Mouse (Mus musculus): ENCODE data around the gene Tmco1. TPM values are rescaled to one million over a fixed set of nuclear protein-coding genes. Genes with fewer than 3 reads are reported as not detected.

Gene Tmco1
- polyA plus RNA-seq, 1 experiment from 2014 or later = 92.8 TPM

GRCm38 (mm10) chr1:167363322-167363721 is 55.1 kb downstream of the Tmco1 start:
- Histone ChIP-seq H3K4me2 (no peak overlapping the region), H3K27ac (no peak overlapping the region), H3K4me1 (no peaks in the 10 kb centered on the region), H3K9me3 (no peaks in the 10 kb centered on the region), H3K9ac (no peak overlapping the region), H3K27me3 (no peaks in the 10 kb centered on the region), H3K4me3 (no peak overlapping the region), H3K36me3 (peaks cover 55% of the 10 kb centered on the region)
- ATAC-seq (ENCODE audit: insufficient number of reproducible peaks, low FRiP score, low TSS enrichment, low read depth) = no peak
- 52% methylated on average over 5 of the region's 5 CpGs for WGBS

- H3K4me2 ChIP-seq = no peak overlapping the region
- H3K4me1 ChIP-seq = no peaks in the 10 kb centered on the region
- H3K9ac ChIP-seq = no peak overlapping the region
- no peaks in the 10 kb centered on the region for H3K9me3 ChIP-seq
- H3K27me3 ChIP-seq = no peaks in the 10 kb centered on the region
- no peak overlapping the region for H3K4me3 ChIP-seq
- no peak overlapping the region for H3K27ac ChIP-seq
- 84% methylated on average over 7 of the region's 7 CpGs for WGBS
- peaks cover 57% of the 10 kb centered on the region for H3K36me3 ChIP-seq
- ATAC-seq (ENCODE audit: insufficient number of reproducible peaks, low FRiP score, low TSS enrichment, low read depth) = no peak
These were observed 57.6 kb downstream of the Tmco1 start for GRCm38 (mm10) chr1:167365808-167366207.

GRCm38 (mm10) chr1:167366621-167367020 is 58.4 kb downstream of the Tmco1 start:
- H3K9me3 ChIP-seq = no peaks in the 10 kb centered on the region
- no peak for ATAC-seq (ENCODE audit: insufficient number of reproducible peaks, low FRiP score, low TSS enrichment, low read depth)
- 89% methylated on average over 6 of the region's 6 CpGs for WGBS

GRCm38 (mm10) chr1:167368018-167368417 is 59.8 kb downstream of the Tmco1 start:
- H3K4me2 ChIP-seq = no peak overlapping the region
- no peaks in the 10 kb centered on the region for H3K4me1 ChIP-seq
- H3K36me3 ChIP-seq = peaks cover 43% of the 10 kb centered on the region
- H3K27ac ChIP-seq = no peak overlapping the region
- 93% methylated on average over 4 of the region's 4 CpGs for WGBS
- H3K27me3 ChIP-seq = no peaks in the 10 kb centered on the region
- ATAC-seq (ENCODE audit: insufficient number of reproducible peaks, low FRiP score, low TSS enrichment, low read depth) = no peak
- H3K4me3 ChIP-seq = no peak overlapping the region
- no peaks in the 10 kb centered on the region for H3K9me3 ChIP-seq
- no peak overlapping the region for H3K9ac ChIP-seq

More at GRCm38 (mm10) chr1:167366621-167367020, 58.4 kb downstream of the Tmco1 start:
- Histone ChIP-seq H3K27ac (no peak overlapping the region), H3K9ac (no peak overlapping the region), H3K27me3 (no peaks in the 10 kb centered on the region), H3K36me3 (peaks cover 49% of the 10 kb centered on the region), H3K4me1 (no peaks in the 10 kb centered on the region), H3K4me3 (no peak overlapping the region), H3K4me2 (no peak overlapping the region)

- no peaks in the 10 kb centered on the region for H3K4me1 ChIP-seq
- no peak overlapping the region for H3K4me2 ChIP-seq
- H3K27ac ChIP-seq = no peak overlapping the region
- no peaks in the 10 kb centered on the region for H3K9me3 ChIP-seq
- no peak overlapping the region for H3K4me3 ChIP-seq
- ATAC-seq (ENCODE audit: insufficient number of reproducible peaks, low FRiP score, low TSS enrichment, low read depth) = no peak
- H3K9ac ChIP-seq = no peak overlapping the region
- no peaks in the 10 kb centered on the region for H3K27me3 ChIP-seq
- H3K36me3 ChIP-seq = peaks cover 43% of the 10 kb centered on the region
- 78% methylated on average over 7 of the region's 7 CpGs for WGBS
These were observed 60.3 kb downstream of the Tmco1 start for GRCm38 (mm10) chr1:167368513-167368912.

- 9% methylated on average over 7 of the region's 7 CpGs for WGBS
- H3K4me3 ChIP-seq = no peak overlapping the region
- no peak for ATAC-seq (ENCODE audit: insufficient number of reproducible peaks, low FRiP score, low TSS enrichment, low read depth)
These were observed 61.7 kb downstream of the Tmco1 start for GRCm38 (mm10) chr1:167369905-167370304.

GRCm38 (mm10) chr1:167372739-167373138 is 64.6 kb downstream of the Tmco1 start:
- no peak overlapping the region for H3K27ac ChIP-seq
- no peak overlapping the region for H3K4me2 ChIP-seq
- H3K9ac ChIP-seq = no peak overlapping the region
- no peak for ATAC-seq (ENCODE audit: insufficient number of reproducible peaks, low FRiP score, low TSS enrichment, low read depth)
- peaks cover 14% of the 10 kb centered on the region; the same call in 1 of the 2 replicates for H3K36me3 ChIP-seq
- 91% methylated on average over 7 of the region's 7 CpGs for WGBS
- no peaks in the 10 kb centered on the region; the same call in 1 of the 2 replicates for H3K4me1 ChIP-seq
- no peak overlapping the region for H3K4me3 ChIP-seq
- H3K27me3 ChIP-seq = no peaks in the 10 kb centered on the region
- no peaks in the 10 kb centered on the region for H3K9me3 ChIP-seq

More at GRCm38 (mm10) chr1:167369905-167370304, 61.7 kb downstream of the Tmco1 start:
- H3K9me3 ChIP-seq = no peaks in the 10 kb centered on the region
- peaks cover 37% of the 10 kb centered on the region for H3K36me3 ChIP-seq
- H3K4me1 ChIP-seq = no peaks in the 10 kb centered on the region; the same call in 1 of the 2 replicates
- H3K4me2 ChIP-seq = no peak overlapping the region
- H3K9ac ChIP-seq = no peak overlapping the region
- no peaks in the 10 kb centered on the region for H3K27me3 ChIP-seq
- H3K27ac ChIP-seq = no peak overlapping the region

- Histone ChIP-seq H3K36me3 (peaks cover 5% of the 10 kb centered on the region; the same call in 1 of the 2 replicates), H3K9me3 (no peaks in the 10 kb centered on the region), H3K4me3 (no peak overlapping the region), H3K4me2 (no peak overlapping the region), H3K27me3 (no peaks in the 10 kb centered on the region), H3K4me1 (no peaks in the 10 kb centered on the region; the same call in 1 of the 2 replicates), H3K9ac (no peak overlapping the region), H3K27ac (no peak overlapping the region)
- 23% methylated on average over 15 of the region's 15 CpGs for WGBS
- ATAC-seq (ENCODE audit: insufficient number of reproducible peaks, low FRiP score, low TSS enrichment, low read depth) = no peak
These were observed 66.0 kb downstream of the Tmco1 start for GRCm38 (mm10) chr1:167374003-167374784.

GRCm38 (mm10) chr1:167374942-167375341 is 66.8 kb downstream of the Tmco1 start:
- Histone ChIP-seq H3K4me1 (no peaks in the 10 kb centered on the region; the same call in 1 of the 2 replicates), H3K4me2 (no peak overlapping the region), H3K36me3 (peaks cover 5% of the 10 kb centered on the region; the same call in 1 of the 2 replicates), H3K9me3 (no peaks in the 10 kb centered on the region), H3K27me3 (no peaks in the 10 kb centered on the region), H3K4me3 (no peak overlapping the region), H3K9ac (no peak overlapping the region), H3K27ac (no peak overlapping the region)
- ATAC-seq (ENCODE audit: insufficient number of reproducible peaks, low FRiP score, low TSS enrichment, low read depth) = no peak
- WGBS = 59% methylated on average over 2 of the region's 2 CpGs

GRCm38 (mm10) chr1:167378019-167378418 is 69.8 kb downstream of the Tmco1 start:
- H3K27ac ChIP-seq = no peak overlapping the region
- ATAC-seq (ENCODE audit: insufficient number of reproducible peaks, low FRiP score, low TSS enrichment, low read depth) = no peak
- peaks cover 5% of the 10 kb centered on the region; the same call in 1 of the 2 replicates for H3K36me3 ChIP-seq
- WGBS = 49% methylated on average over 6 of the region's 6 CpGs
- no peak overlapping the region for H3K4me3 ChIP-seq
- no peak overlapping the region for H3K9ac ChIP-seq
- no peak overlapping the region for H3K4me2 ChIP-seq
- H3K9me3 ChIP-seq = no peaks in the 10 kb centered on the region
- no peaks in the 10 kb centered on the region for H3K27me3 ChIP-seq
- no peaks in the 10 kb centered on the region; the same call in 1 of the 2 replicates for H3K4me1 ChIP-seq

GRCm38 (mm10) chr1:167379751-167380150 is 71.6 kb downstream of the Tmco1 start:
- 77% methylated on average over 5 of the region's 5 CpGs for WGBS
- Histone ChIP-seq H3K27ac (no peak overlapping the region), H3K4me2 (no peak overlapping the region), H3K9ac (no peak overlapping the region), H3K9me3 (no peaks in the 10 kb centered on the region), H3K4me1 (no peaks in the 10 kb centered on the region), H3K4me3 (no peak overlapping the region), H3K36me3 (peaks cover 5% of the 10 kb centered on the region; the same call in 1 of the 2 replicates), H3K27me3 (no peaks in the 10 kb centered on the region)
- ATAC-seq (ENCODE audit: insufficient number of reproducible peaks, low FRiP score, low TSS enrichment, low read depth) = no peak

GRCm38 (mm10) chr1:167380223-167380622 is 72.0 kb downstream of the Tmco1 start:
- Histone ChIP-seq H3K9ac (no peak overlapping the region), H3K9me3 (no peaks in the 10 kb centered on the region), H3K27ac (no peak overlapping the region), H3K4me1 (no peaks in the 10 kb centered on the region), H3K27me3 (no peaks in the 10 kb centered on the region), H3K4me2 (no peak overlapping the region), H3K36me3 (peaks cover 5% of the 10 kb centered on the region; the same call in 1 of the 2 replicates), H3K4me3 (no peak overlapping the region)
- WGBS = 89% methylated on average over 2 of the region's 2 CpGs
- ATAC-seq (ENCODE audit: insufficient number of reproducible peaks, low FRiP score, low TSS enrichment, low read depth) = no peak
